ENCODE assay signal across 9 mouse cellular contexts in genomic region chr10:125967436-125968160, GRCm38 (mm10). TPM values are rescaled to one million over a fixed set of nuclear protein-coding genes. Genes with fewer than 3 reads are reported as not detected.
A peak's percentile ranks its signal among the peaks of the same experiment; 100 is the strongest.
DNase-seq lines count a peak whose midpoint lies in the region; ATAC-seq lines count a peak whose summit lies in the region.
"Had no signal": no experiment of that assay in that cellular context is flagged by ENCODE, and none has a peak within 500 bp of the region (broad histone marks: within the 10 kb centered on the region; RNA-seq: fewer than 3 reads in every experiment).

No protein-coding gene starts in this region.

- H3K27ac ChIP-seq in heart, embryonic 10.5 days: no peak overlapping the region
- H3K27ac ChIP-seq in hindbrain, embryonic 14.5 days: peak overlapping the region; percentile 40
- H3K27ac ChIP-seq in midbrain, embryonic 15.5 days: 0 out of 2 replicates have a peak overlapping the region, but pooled peaks have one; percentile 62

- peaks cover 18% of the 10 kb centered on the region for H3K4me1 ChIP-seq in heart, embryonic 10.5 days
- H3K4me1 ChIP-seq in hindbrain, embryonic 14.5 days (replicated peaks; ENCODE audit: control insufficient read depth, insufficient read depth, low read length): peaks cover 17% of the 10 kb centered on the region
- H3K4me1 ChIP-seq in midbrain, embryonic 15.5 days: peaks cover 32% of the 10 kb centered on the region

- no peak for DNase-seq in heart, embryonic 10.5 days (ENCODE audit: low spot score)
- DNase-seq in heart, postnatal 25 days (ENCODE audit: low spot score): no peak
- DNase-seq in R1 (ENCODE audit: low read depth, low spot score): peak; percentile 30
- no peak for DNase-seq in hindbrain, embryonic 14.5 days (ENCODE audit: low spot score)
- DNase-seq in cerebellum, postnatal 14 days: no peak

- H3K36me3 ChIP-seq in heart, embryonic 10.5 days: no peaks in the 10 kb centered on the region
- H3K36me3 ChIP-seq in hindbrain, embryonic 14.5 days (replicated peaks; ENCODE audit: control insufficient read depth, insufficient read depth): no peaks in the 10 kb centered on the region
- no peaks in the 10 kb centered on the region for H3K36me3 ChIP-seq in midbrain, embryonic 15.5 days (replicated peaks)

- 7% methylated on average over 14 of the region's 14 CpGs for WGBS in heart, embryonic 10.5 days
- 4% methylated on average over 14 of the region's 14 CpGs for WGBS in hindbrain, embryonic 14.5 days
- WGBS in midbrain, embryonic 15.5 days: 4% methylated on average over 14 of the region's 14 CpGs

- peak overlapping the region; percentile 99 for H3K4me2 ChIP-seq in hindbrain, embryonic 14.5 days (replicated peaks)
- peak overlapping the region; percentile 100 for H3K4me2 ChIP-seq in midbrain, embryonic 15.5 days

- peaks cover 48% of the 10 kb centered on the region for H3K27me3 ChIP-seq in heart, embryonic 10.5 days (ENCODE audit: insufficient read depth, poor library complexity, severe bottlenecking)
- H3K27me3 ChIP-seq in hindbrain, embryonic 14.5 days (ENCODE audit: control insufficient read depth, insufficient read depth, low read length): 0 out of 2 replicates have a peak, but pooled peaks cover 4% of the 10 kb centered on the region
- no peaks in the 10 kb centered on the region for H3K27me3 ChIP-seq in midbrain, embryonic 15.5 days (replicated peaks)

- peak overlapping the region; percentile 78 for H3K4me3 ChIP-seq in heart, embryonic 10.5 days
- peak overlapping the region; percentile 85 for H3K4me3 ChIP-seq in hindbrain, embryonic 14.5 days (replicated peaks; ENCODE audit: low read length)
- peak overlapping the region; percentile 88 for H3K4me3 ChIP-seq in midbrain, embryonic 15.5 days

- intact Hi-C loops in heart, postnatal 25 days (cut with DNase I): no loop called here

- H3K9ac ChIP-seq in hindbrain, embryonic 14.5 days: peak overlapping the region; percentile 75
- H3K9ac ChIP-seq in midbrain, embryonic 15.5 days: no peak overlapping the region

- ATAC-seq in hindbrain, embryonic 14.5 days (ENCODE audit: low FRiP score): no peak
- no peak for ATAC-seq in midbrain, embryonic 15.5 days (replicated peaks)
- ATAC-seq in CD4-positive, CD25-positive, alpha-beta regulatory T cell, adult 4 months: no peak
- ATAC-seq in monocyte, adult 5-6 weeks (replicated peaks; ENCODE audit: insufficient number of reproducible peaks, low FRiP score, low TSS enrichment, poor library complexity, severe bottlenecking): no peak

- no peaks in the 10 kb centered on the region for H3K9me3 ChIP-seq in heart, embryonic 10.5 days
- H3K9me3 ChIP-seq in hindbrain, embryonic 14.5 days (ENCODE audit: control insufficient read depth, low read length): no peaks in the 10 kb centered on the region
- H3K9me3 ChIP-seq in midbrain, embryonic 15.5 days: no peaks in the 10 kb centered on the region

RNA-seq across cellular contexts. Expression of gene Lrig3, which starts 1.6 kb away (rescaled TPM):
- polyA plus RNA-seq in heart, embryonic 10.5 days (2016; fragmentation: Nextera tagmentation; extraction: Ambion mirVana): 3.3 and 8.4 TPM in 2 replicates
- 1 to 10 TPM; 2.3 to 2.5 TPM for total RNA-seq in heart, postnatal 25 days (2021)
- 3.9 and 4.4 TPM in 2 replicates for polyA plus RNA-seq in hindbrain, embryonic 14.5 days (2014; fragmentation: Nextera tagmentation; extraction: Ambion mirVana)
- polyA plus RNA-seq in midbrain, embryonic 15.5 days (2015; fragmentation: Nextera tagmentation; extraction: Ambion mirVana): 4.0 and 4.1 TPM in 2 replicates
- polyA plus RNA-seq in CD4-positive, CD25-positive, alpha-beta regulatory T cell, adult 4 months (2017; shearing (Covaris generic)): under 1 TPM; 0.16 TPM
- total RNA-seq in monocyte, adult 5-6 weeks (2017): 1.2 to 3.0 TPM (median 2.5 TPM) in 3 replicates
- polyA plus RNA-seq: erythroblast, embryonic 14.5 days had no signal
